Mouse (Mus musculus): ENCODE data around the gene Atrnl1. TPM values are rescaled to one million over a fixed set of nuclear protein-coding genes. Genes with fewer than 3 reads are reported as not detected.

Atrnl1 gene
- polyA plus RNA-seq, 1 experiment from 2014 or later: 11.6 TPM

DNA sequence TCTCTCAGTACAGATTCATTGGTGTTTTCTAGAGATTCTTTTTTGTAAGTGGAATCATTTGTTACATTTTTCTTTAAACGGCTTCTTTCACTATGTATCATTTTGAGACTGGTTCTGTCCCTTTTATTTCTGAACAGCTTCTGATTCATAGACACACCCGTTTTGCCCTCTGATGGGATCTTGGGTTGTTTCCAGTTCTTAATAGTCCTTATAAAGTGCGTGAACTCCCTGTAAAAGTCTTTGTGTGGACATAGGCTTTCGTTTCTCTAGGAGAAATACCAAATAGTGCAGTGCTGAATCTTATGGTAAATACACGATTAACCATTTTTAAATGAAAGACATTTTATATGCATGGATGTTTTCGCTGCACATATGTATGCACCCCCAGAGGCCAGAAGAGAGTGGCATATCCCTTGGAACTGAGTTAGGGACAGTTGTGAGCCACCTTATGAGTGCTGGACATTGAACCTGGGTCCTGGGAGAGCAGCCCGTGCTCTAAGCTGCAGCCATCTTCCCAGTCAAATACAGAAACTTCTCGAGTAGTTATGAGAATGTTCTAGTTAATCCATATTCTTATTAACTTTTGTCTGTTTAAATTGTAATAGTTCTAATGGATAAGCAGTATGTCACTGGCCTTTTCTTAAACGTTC lies 5.3 kb downstream of the Atrnl1 start:
- Histone ChIP-seq H3K27ac (replicated peaks; ENCODE audit: low read depth, low read length) (no peak overlapping the region), H3K9me3 (ENCODE audit: control insufficient read depth, low read length) (no peaks in the 10 kb centered on the region), H3K4me1 (ENCODE audit: control insufficient read depth, insufficient read depth, low read length) (peaks cover 18% of the 10 kb centered on the region), H3K4me3 (replicated peaks; ENCODE audit: low read depth, low read length) (no peak overlapping the region), H3K36me3 (ENCODE audit: control insufficient read depth, insufficient read depth, low read length) (no peaks in the 10 kb centered on the region), H3K9ac (replicated peaks; ENCODE audit: low read length) (no peak overlapping the region), H3K27me3 (ENCODE audit: control insufficient read depth, insufficient read depth, low read length) (no peaks in the 10 kb centered on the region), H3K4me2 (ENCODE audit: low read length) (no peak overlapping the region)
- WGBS: 90% methylated on average over 9 of the region's 9 CpGs
- DNase-seq (no peak), ATAC-seq (ENCODE audit: low FRiP score, low TSS enrichment) (no peak)

DNA sequence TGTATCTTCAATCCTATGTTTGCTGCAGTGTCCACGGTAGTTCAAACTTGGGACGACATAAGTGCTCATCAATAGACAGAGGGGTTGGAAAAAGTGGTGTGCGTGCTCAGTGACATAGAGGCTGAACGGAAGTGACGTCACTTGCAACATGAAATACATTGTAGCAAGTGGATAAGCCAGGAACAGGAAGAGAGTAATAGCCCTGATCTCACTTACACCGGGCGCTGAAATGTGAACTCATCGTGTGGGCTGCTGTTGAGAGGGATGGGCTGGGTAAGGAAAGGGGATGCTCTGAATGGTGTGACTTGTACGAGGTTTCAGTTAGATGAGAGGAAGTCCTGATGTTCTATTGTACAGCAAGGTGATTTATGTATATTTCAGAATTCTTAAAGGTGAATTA lies 8.3 kb downstream of the Atrnl1 start:
- H3K27me3 ChIP-seq (ENCODE audit: control insufficient read depth, insufficient read depth, low read length): no peaks in the 10 kb centered on the region
- no peak overlapping the region for H3K4me2 ChIP-seq (ENCODE audit: low read length)
- H3K36me3 ChIP-seq (ENCODE audit: control insufficient read depth, insufficient read depth, low read length): no peaks in the 10 kb centered on the region
- no peak overlapping the region for H3K9ac ChIP-seq (replicated peaks; ENCODE audit: low read length)
- 0 out of 2 replicates have a peak, but pooled peaks cover 3% of the 10 kb centered on the region for H3K4me1 ChIP-seq (ENCODE audit: control insufficient read depth, insufficient read depth, low read length)
- no peak overlapping the region for H3K27ac ChIP-seq (replicated peaks; ENCODE audit: low read depth, low read length)
- DNase-seq (no peak), ATAC-seq (ENCODE audit: low FRiP score, low TSS enrichment) (no peak)
- no peak overlapping the region for H3K4me3 ChIP-seq (replicated peaks; ENCODE audit: low read depth, low read length)
- 93% methylated on average over 9 of the region's 9 CpGs for WGBS
- H3K9me3 ChIP-seq (ENCODE audit: control insufficient read depth, low read length): no peaks in the 10 kb centered on the region

DNA sequence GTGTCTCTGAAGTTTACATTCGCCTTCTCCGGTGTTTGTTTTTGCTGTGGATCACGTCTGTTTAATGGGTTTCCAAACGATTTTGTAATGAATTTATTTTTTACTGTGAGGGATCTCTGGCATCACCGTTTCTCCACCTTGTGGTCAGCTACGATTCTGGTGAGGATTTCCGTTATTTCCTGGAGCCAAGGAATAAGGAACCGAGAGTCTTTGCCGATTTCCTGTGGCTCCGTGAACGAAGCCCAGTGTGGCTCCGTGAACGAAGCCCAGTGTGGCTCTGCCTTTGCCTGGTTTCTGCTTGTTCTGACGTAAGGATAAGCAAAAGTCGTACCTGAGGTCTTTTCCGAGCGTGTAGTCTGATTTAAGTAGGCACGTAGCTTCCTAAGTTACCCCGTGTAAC lies 11.0 kb downstream of the Atrnl1 start:
- H3K4me2 ChIP-seq (ENCODE audit: low read length): no peak overlapping the region
- ATAC-seq (ENCODE audit: low FRiP score, low TSS enrichment): no peak
- DNase-seq: no peak
- no peak overlapping the region for H3K4me3 ChIP-seq (replicated peaks; ENCODE audit: low read depth, low read length)
- 94% methylated on average over 19 of the region's 19 CpGs for WGBS
- no peaks in the 10 kb centered on the region for H3K27me3 ChIP-seq (ENCODE audit: control insufficient read depth, insufficient read depth, low read length)
- H3K36me3 ChIP-seq (ENCODE audit: control insufficient read depth, insufficient read depth, low read length): no peaks in the 10 kb centered on the region
- no peaks in the 10 kb centered on the region for H3K4me1 ChIP-seq (ENCODE audit: control insufficient read depth, insufficient read depth, low read length)
- H3K9ac ChIP-seq (replicated peaks; ENCODE audit: low read length): no peak overlapping the region
- H3K9me3 ChIP-seq (ENCODE audit: control insufficient read depth, low read length): no peaks in the 10 kb centered on the region
- H3K27ac ChIP-seq (replicated peaks; ENCODE audit: low read depth, low read length): no peak overlapping the region

DNA sequence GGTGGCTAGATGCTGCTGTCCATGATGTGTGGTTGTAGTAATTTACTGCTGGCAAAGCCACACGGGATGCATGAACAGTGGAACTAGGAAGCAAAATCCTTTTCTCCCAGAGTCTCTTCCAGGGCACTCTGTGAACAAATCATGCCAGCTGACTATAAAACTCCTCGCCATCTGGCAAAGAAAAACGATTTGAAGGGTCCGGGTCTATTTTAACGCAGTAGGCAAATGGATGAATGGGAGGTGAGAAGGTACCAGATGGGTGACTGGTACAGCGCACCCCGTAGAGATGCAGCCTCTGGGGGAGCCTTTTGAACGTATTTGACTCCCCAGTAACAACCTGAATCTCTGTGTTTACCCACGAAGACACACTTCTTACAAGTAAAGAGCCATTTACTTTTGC lies 14.9 kb downstream of the Atrnl1 start:
- no peak for DNase-seq

DNA sequence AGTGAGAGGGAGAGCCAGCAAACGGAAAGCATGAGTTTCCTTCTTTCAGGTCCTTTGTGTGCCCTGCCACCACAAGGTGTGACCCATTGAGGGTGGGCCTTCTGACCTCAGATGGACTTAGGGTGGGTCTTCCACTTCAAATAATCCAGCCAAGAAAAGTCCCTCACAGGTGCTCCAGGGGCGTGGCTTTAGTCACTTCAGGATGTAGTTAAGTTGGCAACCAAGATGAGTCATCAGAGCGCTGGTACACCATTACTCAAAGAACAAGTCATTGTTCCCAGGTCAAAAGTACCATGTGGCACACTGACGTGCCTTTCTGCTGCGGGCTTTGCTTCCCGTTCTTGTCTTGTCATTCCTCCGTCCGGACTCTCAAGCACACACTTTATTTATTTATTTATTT lies 16.4 kb downstream of the Atrnl1 start:
- Histone ChIP-seq H3K4me3 (replicated peaks; ENCODE audit: low read depth, low read length) (no peak overlapping the region), H3K9ac (replicated peaks; ENCODE audit: low read length) (no peak overlapping the region), H3K4me1 (ENCODE audit: control insufficient read depth, insufficient read depth, low read length) (no peaks in the 10 kb centered on the region), H3K27me3 (ENCODE audit: control insufficient read depth, insufficient read depth, low read length) (no peaks in the 10 kb centered on the region), H3K27ac (replicated peaks; ENCODE audit: low read depth, low read length) (no peak overlapping the region), H3K9me3 (ENCODE audit: control insufficient read depth, low read length) (no peaks in the 10 kb centered on the region), H3K4me2 (ENCODE audit: low read length) (no peak overlapping the region), H3K36me3 (ENCODE audit: control insufficient read depth, insufficient read depth, low read length) (no peaks in the 10 kb centered on the region)
- ATAC-seq (ENCODE audit: low FRiP score, low TSS enrichment) (no peak), DNase-seq (no peak)
- WGBS: 91% methylated on average over 8 of the region's 8 CpGs

More for the DNA sequence above, 14.9 kb downstream of the Atrnl1 start:
- Histone ChIP-seq H3K4me1 (ENCODE audit: control insufficient read depth, insufficient read depth, low read length) (no peaks in the 10 kb centered on the region), H3K27ac (replicated peaks; ENCODE audit: low read depth, low read length) (peak overlapping the region; percentile 37; the same call in 1 of the 2 replicates), H3K27me3 (ENCODE audit: control insufficient read depth, insufficient read depth, low read length) (no peaks in the 10 kb centered on the region), H3K9ac (replicated peaks; ENCODE audit: low read length) (no peak overlapping the region), H3K4me2 (ENCODE audit: low read length) (no peak overlapping the region), H3K9me3 (ENCODE audit: control insufficient read depth, low read length) (no peaks in the 10 kb centered on the region), H3K36me3 (ENCODE audit: control insufficient read depth, insufficient read depth, low read length) (no peaks in the 10 kb centered on the region), H3K4me3 (replicated peaks; ENCODE audit: low read depth, low read length) (no peak overlapping the region)
- WGBS: 85% methylated on average over 9 of the region's 9 CpGs
- ATAC-seq (ENCODE audit: low FRiP score, low TSS enrichment): no peak

DNA sequence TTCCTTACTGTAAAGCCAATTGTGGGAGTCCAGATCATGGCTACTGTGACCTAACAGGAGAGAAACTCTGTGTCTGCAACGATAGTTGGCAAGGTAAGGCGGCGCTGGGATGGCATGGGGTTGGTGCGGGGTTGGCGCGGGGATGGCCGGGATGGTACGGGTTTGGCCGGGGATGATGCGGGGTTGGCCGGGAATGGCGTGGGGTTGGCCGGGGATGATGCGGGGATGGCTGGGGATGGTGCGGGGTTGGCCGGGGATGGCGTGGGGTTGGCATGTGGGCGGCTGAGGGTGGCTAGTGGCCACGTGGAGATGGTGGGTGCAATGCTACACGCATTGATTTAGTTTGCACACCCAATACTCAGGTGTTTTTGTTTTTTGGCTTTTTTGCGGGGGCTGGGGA lies 31.7 kb downstream of the Atrnl1 start:
- Histone ChIP-seq H3K4me1 (ENCODE audit: control insufficient read depth, insufficient read depth, low read length) (no peaks in the 10 kb centered on the region), H3K27ac (replicated peaks; ENCODE audit: low read depth, low read length) (no peak overlapping the region), H3K27me3 (ENCODE audit: control insufficient read depth, insufficient read depth, low read length) (no peaks in the 10 kb centered on the region), H3K36me3 (ENCODE audit: control insufficient read depth, insufficient read depth, low read length) (0 out of 2 replicates have a peak, but pooled peaks cover 7% of the 10 kb centered on the region), H3K9me3 (ENCODE audit: control insufficient read depth, low read length) (no peaks in the 10 kb centered on the region), H3K4me3 (replicated peaks; ENCODE audit: low read depth, low read length) (no peak overlapping the region), H3K4me2 (ENCODE audit: low read length) (no peak overlapping the region), H3K9ac (replicated peaks; ENCODE audit: low read length) (no peak overlapping the region)
- no peak; the same call in 1 of the 2 replicates for ATAC-seq (ENCODE audit: low FRiP score, low TSS enrichment)
- WGBS: 96% methylated on average over 21 of the region's 21 CpGs
- no peak for DNase-seq

DNA sequence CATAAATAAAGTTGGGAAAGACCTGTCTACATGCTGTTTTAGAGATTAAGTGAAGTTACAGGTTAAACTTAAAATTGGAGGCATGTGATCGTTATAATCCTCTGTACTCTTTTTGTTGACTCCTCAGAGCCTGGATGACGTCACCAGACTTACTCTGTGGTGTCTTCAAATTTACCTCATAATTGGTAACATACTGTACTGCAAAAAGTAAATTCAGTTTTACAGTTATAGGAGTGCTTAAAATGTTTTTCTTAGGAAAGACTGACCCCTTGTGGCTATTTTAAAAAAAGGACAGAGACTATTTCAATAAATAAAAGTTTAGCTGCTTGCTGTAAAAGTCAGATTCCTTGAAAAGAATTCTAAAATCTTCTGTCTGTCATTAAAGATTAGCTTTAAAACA lies 32.1 kb downstream of the Atrnl1 start:
- no peak overlapping the region for H3K4me3 ChIP-seq (replicated peaks; ENCODE audit: low read depth, low read length)
- DNase-seq (peak; percentile 83), ATAC-seq (ENCODE audit: low FRiP score, low TSS enrichment) (no peak)
- H3K27me3 ChIP-seq (ENCODE audit: control insufficient read depth, insufficient read depth, low read length): no peaks in the 10 kb centered on the region
- no peak overlapping the region for H3K9ac ChIP-seq (replicated peaks; ENCODE audit: low read length)
- 0 out of 2 replicates have a peak, but pooled peaks cover 7% of the 10 kb centered on the region for H3K36me3 ChIP-seq (ENCODE audit: control insufficient read depth, insufficient read depth, low read length)
- no peaks in the 10 kb centered on the region for H3K9me3 ChIP-seq (ENCODE audit: control insufficient read depth, low read length)
- H3K4me1 ChIP-seq (ENCODE audit: control insufficient read depth, insufficient read depth, low read length): no peaks in the 10 kb centered on the region
- WGBS: 75% methylated on average over 2 of the region's 2 CpGs
- H3K4me2 ChIP-seq (ENCODE audit: low read length): no peak overlapping the region
- H3K27ac ChIP-seq (replicated peaks; ENCODE audit: low read depth, low read length): no peak overlapping the region

DNA sequence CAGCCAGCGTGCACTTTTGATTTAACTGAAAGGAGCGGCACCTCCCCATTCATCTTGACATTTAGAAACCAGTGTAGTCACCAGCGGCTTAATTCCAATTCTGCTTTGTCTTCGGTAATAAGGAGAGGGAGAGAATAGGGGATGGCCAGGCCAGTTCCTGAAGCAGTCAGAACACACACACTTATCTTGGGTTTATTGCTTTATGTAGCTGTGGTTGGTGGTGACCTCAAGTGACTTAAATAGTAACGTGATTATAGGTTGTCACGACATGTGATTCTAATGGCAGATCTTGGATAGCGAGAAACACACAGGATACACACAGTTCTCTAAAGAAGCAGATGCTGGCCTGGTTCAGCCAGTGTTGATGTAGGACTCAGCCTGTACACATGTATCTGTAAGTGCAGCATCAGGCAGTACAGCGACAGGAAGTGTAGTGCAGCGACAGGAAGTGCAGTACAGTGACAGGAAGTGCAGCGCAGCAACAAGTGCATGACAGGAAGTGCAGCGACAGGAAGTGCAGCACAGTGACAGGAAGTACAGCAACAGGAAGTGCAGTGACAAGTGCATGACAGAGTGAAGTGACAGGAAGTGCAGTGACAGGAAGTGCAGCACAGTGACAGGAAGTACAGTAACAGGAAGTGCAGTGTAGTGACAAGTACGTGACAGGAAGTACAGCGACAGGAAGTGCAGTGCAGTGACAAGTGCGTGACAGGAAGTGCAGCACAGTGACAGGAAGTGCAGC lies 37.5 kb downstream of the Atrnl1 start:
- no peak for DNase-seq
- Histone ChIP-seq H3K9ac (replicated peaks; ENCODE audit: low read length) (no peak overlapping the region), H3K27ac (replicated peaks; ENCODE audit: low read depth, low read length) (no peak overlapping the region), H3K4me1 (ENCODE audit: control insufficient read depth, insufficient read depth, low read length) (no peaks in the 10 kb centered on the region), H3K36me3 (ENCODE audit: control insufficient read depth, insufficient read depth, low read length) (0 out of 2 replicates have a peak, but pooled peaks cover 5% of the 10 kb centered on the region), H3K4me3 (replicated peaks; ENCODE audit: low read depth, low read length) (no peak overlapping the region), H3K4me2 (ENCODE audit: low read length) (no peak overlapping the region), H3K27me3 (ENCODE audit: control insufficient read depth, insufficient read depth, low read length) (no peaks in the 10 kb centered on the region), H3K9me3 (ENCODE audit: control insufficient read depth, low read length) (no peaks in the 10 kb centered on the region)
- ATAC-seq (ENCODE audit: low FRiP score, low TSS enrichment): no peak
- WGBS: 94% methylated on average over 14 of the region's 14 CpGs

DNA sequence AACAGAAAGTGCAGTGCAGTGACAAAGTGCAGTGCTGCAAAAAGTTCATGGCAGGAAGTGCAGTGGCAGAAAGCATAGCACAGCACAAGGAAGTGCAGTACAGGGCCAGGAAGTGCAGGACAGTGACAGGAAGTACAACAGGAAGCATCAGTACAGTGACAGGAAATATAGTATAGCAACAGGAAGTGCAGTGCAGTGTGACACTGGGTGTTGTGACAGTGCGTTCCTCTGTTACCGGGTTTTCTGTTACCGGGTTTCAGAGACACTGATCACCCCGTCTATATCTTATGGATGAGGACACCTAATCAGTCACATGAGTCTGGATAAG lies 38.1 kb downstream of the Atrnl1 start:
- DNase-seq: no peak
- no peak overlapping the region for H3K27ac ChIP-seq (replicated peaks; ENCODE audit: low read depth, low read length)
- no peaks in the 10 kb centered on the region for H3K4me1 ChIP-seq (ENCODE audit: control insufficient read depth, insufficient read depth, low read length)
- ATAC-seq (ENCODE audit: low FRiP score, low TSS enrichment): no peak
- no peaks in the 10 kb centered on the region for H3K9me3 ChIP-seq (ENCODE audit: control insufficient read depth, low read length)
- H3K36me3 ChIP-seq (ENCODE audit: control insufficient read depth, insufficient read depth, low read length): 0 out of 2 replicates have a peak, but pooled peaks cover 5% of the 10 kb centered on the region
- H3K27me3 ChIP-seq (ENCODE audit: control insufficient read depth, insufficient read depth, low read length): no peaks in the 10 kb centered on the region
- H3K4me3 ChIP-seq (replicated peaks; ENCODE audit: low read depth, low read length): no peak overlapping the region
- no peak overlapping the region for H3K4me2 ChIP-seq (ENCODE audit: low read length)
- WGBS: over 99% methylated on average over 4 of the region's 4 CpGs
- no peak overlapping the region for H3K9ac ChIP-seq (replicated peaks; ENCODE audit: low read length)
